Mouse (Mus musculus) heart, adult 2 months (tissue): ENCODE measurements around the gene Cd79b. TPM values are rescaled to one million over a fixed set of nuclear protein-coding genes. Genes with fewer than 3 reads are reported as not detected.
A peak's percentile ranks its signal among the peaks of the same experiment; 100 is the strongest.

Experiments
- DNase-seq, 2 experiments: peaks; one replicate each; pipeline ENCODE4 v3.0.0; 2021
- H3K27ac ChIP-seq: fragments of 200-600 bp; 2 replicates; pipeline ENCODE4 v1.8.1; 2022
- H3K27me3 ChIP-seq: fragments of 200-500 bp; 2 replicates; pipeline ENCODE4 v1.6.1; 2012; ENCODE audit warnings: mild to moderate bottlenecking, low read length, inconsistent platforms, mixed read lengths; ENCODE audit not compliant: control insufficient read depth, insufficient read depth
- H3K36me3 ChIP-seq: fragments of 200-500 bp; 2 replicates; pipeline ENCODE4 v1.6.1; 2012; ENCODE audit warnings: low read length, inconsistent platforms; ENCODE audit not compliant: control insufficient read depth, insufficient read depth
- H3K4me1 ChIP-seq: fragments of 200-500 bp; 2 replicates; pipeline ENCODE4 v1.6.1; 2011; ENCODE audit warnings: low read length; ENCODE audit not compliant: control insufficient read depth, insufficient read depth
- H3K4me3 ChIP-seq: fragments of 200-600 bp; 2 replicates; pipeline ENCODE4 v1.8.1; 2022
- H3K79me2 ChIP-seq: fragments of 200-500 bp; replicated peaks from 2 replicates; pipeline ENCODE4 v1.6.1; 2012; ENCODE audit warnings: mild to moderate bottlenecking, inconsistent platforms, low read length, moderate library complexity, mixed read lengths; ENCODE audit not compliant: control insufficient read depth, insufficient read depth
- H3K9ac ChIP-seq: fragments of 200-500 bp; 2 replicates; pipeline ENCODE4 v1.6.1; 2012; ENCODE audit warnings: low read depth, mild to moderate bottlenecking, control low read depth, inconsistent platforms, low read length, mixed read lengths
- CTCF ChIP-seq: fragments of 200-600 bp; IDR thresholded peaks from 2 replicates; pipeline ENCODE4 v1.8.1; 2022; ENCODE audit warnings: antibody characterized with exemption, mild to moderate bottlenecking, moderate library complexity
- EP300 ChIP-seq: fragments of 200-500 bp; IDR thresholded peaks from 2 replicates; pipeline ENCODE4 v1.6.1; 2011; ENCODE audit warnings: low read depth, low read length, control low read depth; ENCODE audit not compliant: insufficient read depth
- POLR2A ChIP-seq: fragments of 200-500 bp; IDR thresholded peaks from 2 replicates; pipeline ENCODE4 v1.6.1; 2011; ENCODE audit warnings: mild to moderate bottlenecking, low read depth, low read length, control low read depth; ENCODE audit not compliant: insufficient read depth
- WGBS: fragments of 180-500 bp; shearing (Covaris S2); methylation state at CpG from one replicate; pipeline ENCODE4 v1.1.7; 2018; 5-methylcytosine and 5-hydroxymethylcytosine counted together
- intact Hi-C: fragments of 180-260 bp; cut with DNase I; formaldehyde crosslinking; loops from one replicate; pipeline ENCODE4 v1.15.1; 2025
- long read RNA-seq: library from polyadenylated mRNA; stranded (forward); transcript quantifications from one replicate; pipeline ENCODE4 v2.0.0, GENCODE M21; 2021
- polyA plus RNA-seq: library from polyadenylated mRNA; depleted of rRNA; stranded (reverse); fragments of >200 nt; gene quantifications from 2 replicates; pipeline ENCODE4 v1.2.3, GENCODE M21; 2012; rRNA removed
- total RNA-seq, 2 experiments: library from RNA; stranded (reverse); gene quantifications; 2 replicates each; pipeline ENCODE4 v1.2.3; 2021

Cd79b gene
- total RNA-seq: 1 to 10 TPM; 1.7 to 3.0 TPM
- 3.4 and 10.1 TPM in 2 replicates for polyA plus RNA-seq
- long read RNA-seq, partial matches to known transcripts: 0 of 4 reads
- long read RNA-seq, other reads (novel, unspliced or antisense): 0 of 4 reads

GRCm38 (mm10) chr11:106314333-106314812, at the start of gene Cd79b:
Gene Cd79b, minus strand, starts transcription at chr11:106314762.
- Histone ChIP-seq H3K27me3 (no peaks in the 10 kb centered on the region), H3K79me2 (no peaks in the 10 kb centered on the region), H3K9ac (no peak within 1 kb of the TSS), H3K27ac (no peak within 1 kb of the TSS), H3K36me3 (no peaks in the 10 kb centered on the region), H3K4me1 (no peaks in the 10 kb centered on the region), H3K4me3 (no peak within 1 kb of the TSS)
- DNase-seq: peak in 1 of 2 experiments; percentile 53
- TF ChIP-seq CTCF (no peak), EP300 (no peak), POLR2A (no peak)
- WGBS: 79% methylated on average over 9 of the region's 9 CpGs
- intact Hi-C loops: no loop called here

- intact Hi-C loops: no loop called here
- TF ChIP-seq CTCF (peak; percentile 30), EP300 (no peak), POLR2A (no peak)
These were observed 44.8 kb upstream of the Cd79b start for GRCm38 (mm10) chr11:106359350-106359749.

GRCm38 (mm10) chr11:106355382-106356128, 41.0 kb upstream of the Cd79b start:
- peak in 1 of 2 experiments; percentile 43 for DNase-seq
- intact Hi-C loops: no loop called here
- Histone ChIP-seq H3K36me3 (no peaks in the 10 kb centered on the region), H3K79me2 (no peaks in the 10 kb centered on the region), H3K4me3 (no peak overlapping the region), H3K27me3 (no peaks in the 10 kb centered on the region), H3K4me1 (peaks cover 4% of the 10 kb centered on the region; the same call in 1 of the 2 replicates), H3K9ac (no peak overlapping the region), H3K27ac (0 out of 2 replicates have a peak overlapping the region, but pooled peaks have one; percentile 9)
- no peak for TF ChIP-seq EP300
- no peak for TF ChIP-seq CTCF
- no peak for TF ChIP-seq POLR2A
- 32% methylated on average over 19 of the region's 19 CpGs for WGBS

More at GRCm38 (mm10) chr11:106359350-106359749, 44.8 kb upstream of the Cd79b start:
- Histone ChIP-seq H3K4me3 (no peak overlapping the region), H3K4me1 (peaks cover 2% of the 10 kb centered on the region; the same call in 1 of the 2 replicates), H3K27me3 (no peaks in the 10 kb centered on the region), H3K27ac (no peak overlapping the region), H3K79me2 (no peaks in the 10 kb centered on the region), H3K36me3 (no peaks in the 10 kb centered on the region), H3K9ac (no peak overlapping the region)
- no peak for DNase-seq
- 50% methylated on average over 5 of the region's 5 CpGs for WGBS

- Histone ChIP-seq H3K4me1 (peaks cover 4% of the 10 kb centered on the region; the same call in 1 of the 2 replicates), H3K9ac (no peak overlapping the region), H3K79me2 (no peaks in the 10 kb centered on the region), H3K36me3 (no peaks in the 10 kb centered on the region), H3K27me3 (no peaks in the 10 kb centered on the region), H3K4me3 (no peak overlapping the region), H3K27ac (no peak overlapping the region)
- intact Hi-C loops: no loop called here
- WGBS: 50% methylated on average over 1 of the region's 1 CpGs
- DNase-seq: no peak
- no peak for TF ChIP-seq EP300
- no peak for TF ChIP-seq CTCF
- no peak for TF ChIP-seq POLR2A
These were observed 39.6 kb upstream of the Cd79b start for GRCm38 (mm10) chr11:106354181-106354580.

GRCm38 (mm10) chr11:106353188-106353587, 38.6 kb upstream of the Cd79b start, which contains the start of gene Scn4a:
Gene Scn4a, minus strand, starts transcription at chr11:106353288.
- Histone ChIP-seq H3K4me1 (peaks cover 4% of the 10 kb centered on the region; the same call in 1 of the 2 replicates), H3K4me3 (no peak within 1 kb of the TSS), H3K27me3 (no peaks in the 10 kb centered on the region), H3K9ac (no peak within 1 kb of the TSS), H3K36me3 (no peaks in the 10 kb centered on the region), H3K79me2 (no peaks in the 10 kb centered on the region), H3K27ac (no peak within 1 kb of the TSS)
- DNase-seq: no peak
- WGBS: 75% methylated on average over 12 of the region's 12 CpGs
- intact Hi-C loops: no loop called here
- TF ChIP-seq POLR2A: no peak
- no peak for TF ChIP-seq CTCF
- no peak for TF ChIP-seq EP300

GRCm38 (mm10) chr11:106351941-106352340, 37.4 kb upstream of the Cd79b start:
- peaks cover 4% of the 10 kb centered on the region; the same call in 1 of the 2 replicates for H3K4me1 ChIP-seq
- no peak for DNase-seq
- no peak overlapping the region for H3K4me3 ChIP-seq
- H3K9ac ChIP-seq: no peak overlapping the region
- H3K79me2 ChIP-seq: no peaks in the 10 kb centered on the region
- H3K27ac ChIP-seq: no peak overlapping the region
- WGBS: 71% methylated on average over 4 of the region's 4 CpGs
- H3K36me3 ChIP-seq: no peaks in the 10 kb centered on the region
- intact Hi-C loops: no loop called here
- no peaks in the 10 kb centered on the region for H3K27me3 ChIP-seq
- TF ChIP-seq EP300 (no peak), POLR2A (no peak), CTCF (no peak)
